Mouse (Mus musculus): Measurements from ENCODE around the gene Jdp2.

Jdp2 gene

GRCm38 (mm10) chr12:85602153-85602552 is 3.3 kb downstream of the Jdp2 start:
- no peak for DNase-seq

DNA sequence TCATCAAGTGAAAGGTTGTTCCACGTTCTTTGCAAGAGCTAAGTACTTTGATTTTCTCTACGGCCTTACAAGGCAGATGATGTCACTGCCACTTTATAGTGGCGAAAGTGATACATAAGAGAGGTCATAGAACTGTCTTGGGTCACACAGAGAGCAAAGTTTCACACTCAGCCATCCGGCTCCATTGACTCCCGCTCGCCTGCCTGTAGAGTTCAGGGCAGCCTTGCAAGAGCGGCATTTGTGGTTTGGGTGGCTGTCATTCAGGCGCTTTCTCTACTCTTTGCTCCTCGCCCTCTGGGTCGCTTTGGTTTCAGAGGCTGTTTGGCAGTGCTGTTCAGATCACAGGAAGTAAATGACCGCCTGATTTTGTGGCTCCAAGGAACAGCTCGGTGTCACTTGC is 4.0 kb downstream of the Jdp2 start:
- peak; percentile 9 to 55 for DNase-seq

- no peak for DNase-seq
Observed at GRCm38 (mm10) chr12:85603767-85604166, 4.9 kb downstream of the Jdp2 start.

- DNase-seq: peak in 1 of 2 experiments; percentile 39
Observed at GRCm38 (mm10) chr12:85604301-85604998, 5.6 kb downstream of the Jdp2 start.

DNA sequence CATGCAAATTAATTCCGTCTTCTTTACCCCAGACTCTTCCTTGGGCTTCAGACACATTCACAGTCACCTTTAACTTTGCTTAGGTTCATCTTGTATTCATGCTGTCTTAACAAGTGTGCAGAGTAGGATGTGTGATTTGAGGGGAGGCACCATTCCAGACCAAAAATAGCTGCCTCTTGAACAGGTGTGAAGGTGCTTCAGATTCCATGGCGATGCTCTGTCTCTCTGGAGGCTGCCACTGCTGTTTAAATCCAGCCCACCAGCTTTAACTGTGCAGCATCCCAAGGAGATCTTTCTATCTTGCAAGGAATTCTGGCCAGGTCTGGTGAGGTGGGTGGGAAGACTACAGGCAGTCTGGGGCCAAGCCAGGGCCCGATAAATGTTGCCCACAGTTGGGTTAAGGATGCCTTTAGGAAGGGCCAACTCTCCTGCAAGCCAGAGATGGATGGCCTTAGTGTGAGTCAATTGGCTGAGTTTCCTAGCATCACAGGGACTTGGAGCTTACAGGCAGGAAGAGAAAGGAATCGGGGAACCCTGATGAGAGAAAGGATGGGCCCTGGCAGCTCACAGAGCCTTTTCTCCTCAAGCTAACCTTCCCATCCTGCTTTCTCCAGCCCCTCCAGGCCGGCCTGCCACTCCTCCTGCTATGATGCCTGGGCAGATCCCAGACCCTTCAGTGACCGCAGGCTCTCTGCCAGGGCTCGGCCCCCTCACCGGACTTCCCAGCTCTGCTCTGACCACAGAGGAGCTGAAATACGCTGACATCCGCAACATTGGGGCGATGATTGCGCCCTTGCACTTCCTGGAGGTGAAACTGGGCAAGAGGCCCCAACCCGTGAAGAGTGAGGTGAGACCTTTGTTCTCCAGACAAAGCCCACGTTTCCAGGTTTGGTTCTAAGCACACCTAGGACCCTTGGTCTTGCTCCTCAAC is 9.0 kb downstream of the Jdp2 start:
- peak in 1 of 2 experiments; percentile 54 for DNase-seq

DNA sequence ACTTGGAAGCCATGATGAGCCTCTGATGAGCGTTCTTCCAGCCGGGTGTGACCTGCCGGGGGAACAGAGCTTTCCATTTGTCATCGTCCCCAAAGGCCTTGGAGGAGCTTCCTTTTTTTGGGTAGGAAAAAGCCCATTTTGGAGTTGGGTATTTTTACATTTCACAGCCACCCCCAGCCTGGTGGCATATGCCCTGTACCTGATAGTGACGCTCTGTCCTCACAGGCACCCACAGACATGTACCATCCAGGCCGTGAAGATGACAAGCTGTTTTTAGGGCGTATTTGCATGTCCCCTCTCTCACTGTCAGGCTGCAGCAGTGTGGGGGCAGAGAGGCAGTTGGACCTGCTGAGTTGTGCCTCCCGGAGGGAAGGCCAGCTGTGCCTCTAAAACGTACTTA is 11.3 kb downstream of the Jdp2 start:
- DNase-seq: no peak

DNA sequence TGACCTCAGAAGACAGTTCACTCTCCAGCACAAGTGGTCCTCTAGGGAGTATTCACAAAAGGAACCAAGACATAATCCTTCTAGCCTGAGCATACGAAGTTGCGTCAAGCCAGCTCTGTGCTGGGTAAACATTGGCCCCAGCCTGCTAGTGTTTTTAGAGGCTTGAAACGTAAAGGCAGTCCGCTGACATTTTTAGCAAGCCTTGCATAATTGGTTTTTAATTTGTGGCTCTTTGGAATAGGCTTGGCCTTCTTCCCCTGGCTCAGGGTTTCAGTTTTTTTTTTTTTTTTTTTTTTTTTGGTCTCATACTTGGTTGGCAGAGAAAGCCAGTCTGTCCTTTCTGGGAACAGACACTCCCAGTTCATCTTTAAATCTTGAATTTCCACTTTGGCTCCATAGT is 15.3 kb downstream of the Jdp2 start:
- no peak for DNase-seq

GRCm38 (mm10) chr12:85615486-85615885 is 16.7 kb downstream of the Jdp2 start:
- DNase-seq: no peak

GRCm38 (mm10) chr12:85617885-85618284 is 19.1 kb downstream of the Jdp2 start:
- DNase-seq: no peak

DNA sequence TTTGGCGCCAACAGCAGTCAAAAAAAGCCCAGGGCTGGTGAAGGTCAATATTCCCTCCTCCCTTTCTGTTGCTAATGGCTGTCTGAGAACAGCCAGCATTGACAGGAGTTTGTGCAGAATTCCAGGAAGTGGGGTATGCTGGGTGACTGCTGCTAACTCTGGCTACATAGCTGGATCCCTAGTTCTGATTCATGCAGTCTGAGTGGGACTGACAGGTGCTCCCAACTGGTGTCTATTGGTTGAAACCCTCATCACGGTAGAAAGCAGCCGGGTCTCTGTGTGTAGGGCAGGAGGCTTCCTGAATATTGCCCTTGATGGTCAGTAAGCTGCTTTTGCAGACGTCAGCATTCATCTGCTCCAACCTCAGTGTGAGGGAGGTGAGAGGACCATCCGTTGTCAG is 19.6 kb downstream of the Jdp2 start:
- DNase-seq: no peak

GRCm38 (mm10) chr12:85619283-85619897 is 20.6 kb downstream of the Jdp2 start:
- peak; percentile 47 to 69 for DNase-seq

DNA sequence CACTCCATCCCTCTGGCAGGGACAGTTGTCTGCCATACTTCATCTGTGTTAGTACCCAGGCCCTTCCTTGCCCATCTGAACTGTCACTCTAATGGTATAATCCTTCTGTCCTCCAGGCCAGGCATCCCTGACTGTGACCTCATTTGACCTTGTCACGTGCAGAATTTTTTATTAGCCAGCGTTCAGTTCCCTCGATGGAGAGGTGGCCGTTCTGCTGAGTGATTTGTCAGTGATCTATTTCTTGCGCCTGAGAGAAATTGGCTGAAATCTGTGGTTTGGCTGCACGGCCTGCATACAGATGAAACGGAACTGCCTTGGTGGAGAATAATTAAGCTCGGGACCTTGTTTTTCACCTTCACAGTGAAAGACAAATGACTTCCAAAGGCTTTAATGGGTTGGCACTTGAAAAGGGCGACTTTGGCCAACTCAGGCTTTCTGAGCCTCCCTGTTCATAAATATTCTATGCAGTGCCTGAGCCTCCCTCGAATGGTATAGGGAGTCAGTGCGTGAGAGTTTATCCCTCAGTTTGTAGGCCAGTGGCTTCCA is 21.1 kb downstream of the Jdp2 start:
- DNase-seq: peak; percentile 56 to 77

DNA sequence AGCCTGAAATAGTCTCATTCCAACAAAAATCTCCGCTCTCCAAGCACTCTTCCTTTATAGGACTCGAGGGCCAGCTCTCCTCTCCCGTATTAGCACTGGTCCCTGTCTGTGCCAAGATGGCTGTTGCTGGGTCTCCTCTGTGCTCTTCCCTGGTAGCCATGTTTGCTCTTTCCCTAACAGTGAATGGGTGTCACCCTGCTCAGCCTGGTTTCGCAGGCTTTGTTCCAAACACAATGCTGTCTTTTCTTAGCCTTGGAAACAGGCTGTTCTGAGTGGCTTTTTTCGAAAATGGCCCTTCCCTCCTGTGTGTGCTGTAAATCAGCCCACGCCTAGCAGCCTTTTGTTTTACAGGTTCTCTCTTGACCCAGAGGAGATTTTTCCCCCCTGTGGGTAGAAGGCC is 22.2 kb downstream of the Jdp2 start:
- DNase-seq: no peak

DNA sequence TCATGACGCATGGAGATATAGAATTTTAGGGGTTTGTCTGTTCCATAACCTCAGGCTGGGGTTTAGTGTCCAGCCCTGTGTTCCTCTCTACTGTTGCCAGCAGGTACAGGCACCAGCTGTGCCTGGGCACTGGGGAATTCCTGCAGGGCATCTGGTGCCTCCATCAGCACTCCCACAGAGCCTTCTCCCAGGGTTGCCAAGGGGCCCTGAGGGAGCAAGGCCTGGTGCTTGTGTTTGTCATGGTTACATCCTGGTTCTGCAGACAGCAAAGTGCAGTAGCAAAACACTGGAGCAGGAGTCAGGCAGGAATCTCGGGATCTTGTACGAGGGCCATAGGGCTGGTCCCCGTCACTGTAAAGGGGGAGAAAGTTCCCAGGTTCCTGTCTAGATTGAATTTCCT is 22.8 kb downstream of the Jdp2 start:
- DNase-seq: no peak

DNA sequence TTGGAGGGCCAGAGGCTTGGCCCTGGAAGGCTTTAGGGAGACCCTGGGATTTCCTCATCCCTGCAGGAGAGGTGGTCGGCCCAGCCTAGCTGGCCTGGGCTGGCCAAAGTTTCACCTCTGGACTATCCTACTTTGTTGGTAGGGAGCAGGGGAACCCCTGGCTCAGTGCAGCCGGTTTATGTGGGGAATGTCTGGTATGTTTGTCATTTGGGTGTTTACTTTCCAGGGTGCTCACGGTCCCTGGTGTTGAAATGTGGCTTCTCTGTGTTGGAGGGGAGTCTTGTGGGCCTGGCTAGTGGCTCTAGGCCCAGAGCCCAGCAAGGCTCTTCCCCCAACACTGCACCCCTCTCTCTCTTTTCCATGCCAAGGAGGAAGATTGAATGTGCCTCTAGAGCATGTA is 24.9 kb downstream of the Jdp2 start:
- DNase-seq: peak in 1 of 2 experiments; percentile 8

DNA sequence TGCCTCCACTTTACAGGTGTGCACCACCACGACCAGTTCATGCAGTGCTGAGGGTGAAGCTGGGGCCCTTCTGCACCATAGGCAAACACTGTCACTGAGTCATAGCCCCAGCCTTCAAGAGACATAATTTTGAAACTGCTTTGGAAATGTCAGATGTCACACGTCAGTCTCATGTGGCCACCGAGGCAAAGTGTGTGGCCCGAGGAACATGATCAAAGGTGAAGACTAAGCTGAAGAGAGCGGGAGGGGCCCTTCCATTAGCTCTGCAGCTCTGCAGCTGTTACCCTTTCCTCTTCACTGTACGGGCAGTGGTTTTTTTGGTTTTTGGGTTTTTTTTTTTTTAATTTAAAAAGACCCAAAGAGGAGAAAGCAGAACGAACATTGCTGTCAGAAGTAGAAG is 25.8 kb downstream of the Jdp2 start:
- DNase-seq: no peak

DNA sequence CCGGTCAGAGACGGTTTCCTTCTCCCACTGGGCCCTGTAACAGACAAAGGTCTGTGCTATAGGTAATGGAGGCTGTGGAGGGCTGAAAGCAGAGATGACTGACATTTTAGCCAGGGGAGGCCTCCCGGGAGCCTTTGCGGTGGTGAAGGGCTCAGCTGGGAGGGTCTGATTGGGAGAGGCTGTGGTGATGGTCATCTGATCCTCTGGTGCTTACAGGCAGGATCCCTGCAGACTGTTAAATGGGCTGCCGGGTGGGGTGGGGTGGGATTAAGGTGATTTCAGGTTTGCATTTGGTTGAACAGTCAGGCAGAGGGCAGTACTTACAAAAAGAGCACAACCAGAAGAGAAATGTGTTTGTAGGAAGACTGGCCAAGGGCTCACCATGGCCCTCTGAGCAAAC is 27.0 kb downstream of the Jdp2 start:
- DNase-seq: no peak

DNA sequence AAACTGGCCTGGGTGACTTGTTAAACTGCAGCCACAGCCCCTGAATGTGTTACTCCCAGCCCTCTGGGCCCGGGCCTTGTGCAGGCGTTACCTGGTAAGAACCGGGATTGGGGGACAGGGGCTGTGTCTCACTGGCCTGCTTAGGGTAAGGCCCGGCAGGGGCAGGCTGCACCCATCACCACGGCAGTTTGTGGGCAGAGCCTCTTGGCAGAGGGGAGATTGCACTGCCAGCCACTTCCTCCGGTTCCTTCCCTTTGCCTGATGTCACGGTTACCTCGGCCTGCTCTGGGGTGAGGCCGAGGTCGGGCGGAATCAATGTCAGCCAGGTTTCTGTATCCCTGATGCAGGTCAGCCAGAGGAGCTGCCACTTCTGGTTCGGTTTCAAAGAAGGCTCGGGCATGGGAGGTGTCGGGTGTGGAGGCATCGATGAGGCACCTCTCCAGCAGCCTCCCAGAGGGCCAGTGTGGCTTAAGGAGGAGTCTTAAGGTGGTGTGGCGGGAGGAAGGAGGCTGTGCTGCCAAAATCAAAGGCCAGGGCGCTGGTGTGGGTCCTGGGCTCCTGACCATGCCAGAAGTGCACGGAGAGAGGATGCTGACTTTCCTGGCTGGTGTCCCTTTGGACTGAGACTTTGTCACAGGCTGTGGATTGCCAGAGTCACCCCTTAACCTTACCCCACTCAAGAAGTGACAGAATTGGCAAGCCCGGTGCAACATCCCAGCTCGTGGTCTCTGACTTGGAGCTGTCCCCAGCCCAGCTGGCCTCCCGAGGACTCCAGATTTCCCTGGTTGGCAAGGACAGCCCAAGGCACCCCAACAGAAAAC is 31.0 kb downstream of the Jdp2 start:
- peak; percentile 37 to 61 for DNase-seq

- DNase-seq: peak; percentile 54 to 71
Observed at GRCm38 (mm10) chr12:85631196-85631595, 32.4 kb downstream of the Jdp2 start.

DNA sequence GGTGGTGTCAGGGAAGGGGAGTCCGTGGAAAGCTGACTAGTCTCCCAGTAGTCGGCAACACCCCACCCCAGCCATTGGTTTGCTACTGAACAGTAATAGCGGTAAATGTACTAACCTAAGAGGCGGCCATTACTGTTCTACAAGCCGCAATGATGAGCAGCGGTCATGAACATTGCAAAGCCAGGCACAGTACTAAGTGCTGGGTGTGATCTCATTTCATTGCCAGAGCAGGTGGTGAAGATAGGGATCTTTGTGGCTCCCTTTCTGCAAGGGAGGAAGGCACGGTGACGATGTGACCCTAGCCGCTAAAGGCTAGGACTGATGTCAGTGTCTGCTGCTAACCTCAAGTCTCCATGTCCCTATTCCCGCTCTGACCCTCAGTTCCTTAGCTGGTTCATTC is 33.5 kb downstream of the Jdp2 start:
- no peak for DNase-seq

GRCm38 (mm10) chr12:85637932-85638331 is 39.1 kb downstream of the Jdp2 start:
- DNase-seq: no peak

GRCm38 (mm10) chr12:85638541-85639325 is 39.9 kb downstream of the Jdp2 start:
- DNase-seq: no peak
